Mouse (Mus musculus) MEL (cell line): ENCODE data around the gene Hdgfl2.

ENCODE experiments used
- E2F4 ChIP-seq: IDR thresholded peaks from 2 replicates; pipeline ENCODE4 v1.6.1; 2011; ENCODE audit warnings: low read depth, low read length, improper control_type of control experiment, borderline replicate concordance
- TAL1 ChIP-seq: IDR thresholded peaks from 2 replicates; pipeline ENCODE4 v1.6.1; 2012; ENCODE audit warnings: mild to moderate bottlenecking, inconsistent platforms, low read length, moderate library complexity, mixed read lengths

DNA sequence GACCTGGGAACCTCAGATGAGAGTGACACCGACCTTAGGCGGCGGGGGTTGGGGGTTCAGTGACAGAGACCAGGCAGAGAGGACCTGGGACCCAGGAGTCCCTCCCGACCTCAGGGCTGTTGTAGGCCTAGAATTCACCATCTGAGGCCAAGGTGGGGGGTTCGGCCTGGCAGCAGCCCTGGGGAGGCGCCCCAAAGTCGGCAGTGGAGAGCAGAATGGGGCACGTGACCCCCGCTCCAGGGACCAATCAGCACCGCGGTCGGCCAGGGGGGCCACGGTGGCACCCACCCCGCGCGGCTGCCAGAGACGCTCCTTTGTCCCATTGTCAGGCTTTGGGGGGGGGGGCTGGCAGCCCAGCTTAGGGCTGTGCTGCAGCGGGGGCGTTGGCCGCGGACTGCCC is 59.9 kb downstream of the Hdgfl2 start:
- TF ChIP-seq E2F4 (no peak), TAL1 (no peak)
